Mouse (Mus musculus) kidney, postnatal 25 days (tissue): ENCODE measurements around the gene Baiap2.
A peak's percentile ranks its signal among the peaks of the same experiment; 100 is the strongest.

ENCODE experiments used
- DNase-seq, 2 experiments: peaks; one replicate each; pipeline ENCODE4 v3.0.0; 2021; ENCODE audit warnings: mixed read lengths in 2 of 2

Baiap2 gene

DNA sequence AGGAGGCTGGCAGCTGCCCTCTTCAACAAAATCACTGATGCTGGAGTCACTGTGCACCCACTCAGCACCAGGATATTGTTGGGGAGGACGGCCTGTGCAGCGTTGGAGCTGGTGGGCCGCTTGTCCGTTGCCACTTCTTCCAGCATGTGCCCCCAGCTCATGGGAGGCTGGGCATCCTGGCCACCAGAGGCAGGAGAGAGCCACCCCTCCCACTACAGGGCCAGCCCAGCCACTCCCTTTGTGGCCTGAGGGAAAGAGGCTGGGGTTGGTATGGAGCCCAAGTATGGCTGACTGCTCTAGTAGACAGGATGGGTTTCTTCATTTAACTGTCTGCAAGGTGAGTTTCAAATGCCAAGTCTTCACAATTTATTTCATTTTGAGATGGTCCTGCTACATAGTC is 72.2 kb downstream of the Baiap2 start:
- no peak for DNase-seq

DNA sequence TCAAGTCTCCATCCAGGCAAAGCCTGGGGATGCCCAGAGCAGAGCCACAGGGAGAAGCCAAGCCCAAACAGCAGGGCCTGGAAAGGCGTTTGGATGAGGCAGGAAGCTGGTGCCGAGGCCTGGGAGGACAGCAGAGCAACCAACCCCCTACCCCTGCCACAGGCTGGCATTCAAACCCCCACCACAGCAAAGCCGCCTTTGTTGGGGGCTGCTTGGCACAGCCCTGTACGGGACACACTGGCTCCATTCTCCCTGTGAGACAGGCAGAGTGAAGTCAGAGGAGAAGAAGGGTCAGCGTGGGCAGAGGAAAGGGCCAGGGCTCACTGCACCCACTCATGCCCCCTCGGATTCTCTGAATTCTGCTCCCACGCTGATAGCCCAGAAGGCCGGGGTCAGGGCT is 74.4 kb downstream of the Baiap2 start:
- no peak for DNase-seq

DNA sequence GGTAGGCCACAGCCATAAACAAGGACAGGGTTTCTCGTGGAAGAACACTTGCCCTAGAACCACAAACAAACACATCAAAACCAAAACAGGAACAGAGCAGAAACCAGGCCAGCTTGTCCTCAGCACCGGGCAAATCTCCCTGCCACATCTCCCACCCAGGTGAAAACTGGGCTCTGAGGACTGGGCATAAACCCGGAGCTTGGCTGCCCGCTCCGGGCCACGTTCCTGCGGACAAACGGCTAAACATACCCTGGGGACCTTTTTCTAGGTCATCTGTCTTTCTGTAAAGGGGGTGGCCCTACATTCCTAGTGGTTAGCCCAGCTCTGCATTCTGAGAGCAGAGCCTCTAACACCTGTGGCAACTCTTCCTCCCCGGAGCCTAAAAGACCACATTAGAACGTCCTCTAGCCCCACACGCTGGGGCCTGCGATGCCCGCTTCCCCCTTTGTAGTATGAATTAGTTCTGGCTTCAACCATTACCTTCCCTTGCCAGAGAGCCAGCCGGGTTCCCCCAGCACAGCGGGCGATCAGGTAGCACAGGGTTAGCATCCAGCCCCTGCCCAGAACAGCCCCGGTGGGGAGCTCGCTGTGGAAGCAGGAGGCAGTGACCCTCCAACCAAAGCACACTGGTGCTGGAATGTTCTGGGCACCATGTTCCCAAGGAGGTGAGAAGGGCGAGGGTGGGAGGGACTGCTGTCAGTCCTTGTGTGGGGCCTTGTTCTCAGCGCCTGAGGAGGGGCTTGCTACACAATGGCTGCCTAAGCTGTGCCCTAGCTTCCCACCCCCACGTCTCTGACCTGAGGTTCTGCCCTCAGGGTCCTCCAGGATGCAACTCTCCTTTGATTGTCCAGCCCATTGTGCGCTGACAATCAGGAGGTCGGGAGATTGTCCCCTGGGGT is 77.2 kb downstream of the Baiap2 start:
- no peak for DNase-seq

DNA sequence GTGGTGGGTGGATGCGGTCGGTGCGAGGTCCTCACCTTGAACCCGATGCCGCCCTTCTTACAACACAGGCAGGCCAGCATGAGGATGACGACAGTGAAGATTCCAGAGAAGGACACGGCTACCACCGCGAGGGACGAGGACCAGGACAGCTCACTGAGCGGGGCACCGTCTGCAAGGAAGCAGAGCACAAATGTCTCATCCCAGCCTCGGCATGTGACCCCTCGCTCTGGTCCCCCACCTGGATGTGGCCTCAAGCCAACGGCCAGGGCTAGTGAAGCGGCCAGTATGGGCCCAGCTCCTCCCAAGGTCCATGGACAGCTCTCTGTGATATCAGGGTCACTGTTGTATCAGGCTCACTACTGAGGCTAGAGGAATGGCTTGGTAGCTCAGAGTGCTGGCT is 78.8 kb downstream of the Baiap2 start:
- DNase-seq = no peak

DNA sequence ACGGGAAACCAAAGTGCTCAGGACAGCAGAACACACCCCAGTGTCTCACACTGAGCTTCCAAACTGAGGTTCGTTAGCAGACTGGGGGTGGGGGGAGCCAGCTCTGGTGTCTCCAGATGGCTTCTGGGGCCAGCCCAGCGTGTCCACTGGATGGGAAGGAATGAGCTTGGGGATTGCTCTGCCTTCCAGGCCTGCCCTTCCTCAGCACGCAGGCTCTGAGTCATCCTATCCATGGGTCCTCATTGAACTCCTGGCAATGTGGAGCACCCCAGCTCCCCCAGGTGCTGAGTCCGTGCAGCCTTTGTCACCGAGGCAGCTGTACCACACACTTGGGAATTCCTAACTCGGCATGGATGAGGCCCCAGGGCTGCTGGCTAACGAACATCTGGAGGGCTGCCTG is 79.7 kb downstream of the Baiap2 start:
- no peak for DNase-seq

DNA sequence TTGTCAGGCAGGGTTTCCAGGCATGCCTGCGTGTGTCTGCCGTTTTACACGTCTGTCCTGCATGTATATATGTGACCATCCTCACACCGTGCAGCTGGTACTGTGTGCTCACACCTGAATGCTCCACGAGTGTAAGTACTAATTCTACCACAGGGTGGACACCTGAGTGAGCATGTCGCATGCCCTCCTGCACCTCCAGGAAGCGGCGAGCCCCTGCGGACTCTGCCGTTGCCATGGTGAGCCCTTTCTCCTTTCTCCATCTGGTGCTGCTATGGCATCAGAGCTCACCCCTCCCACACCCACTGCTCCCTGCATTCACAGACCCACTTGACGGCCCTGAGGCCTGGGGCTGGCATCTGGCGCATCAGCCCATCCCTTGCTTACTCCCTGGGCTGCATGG is 80.3 kb downstream of the Baiap2 start:
- no peak for DNase-seq

DNA sequence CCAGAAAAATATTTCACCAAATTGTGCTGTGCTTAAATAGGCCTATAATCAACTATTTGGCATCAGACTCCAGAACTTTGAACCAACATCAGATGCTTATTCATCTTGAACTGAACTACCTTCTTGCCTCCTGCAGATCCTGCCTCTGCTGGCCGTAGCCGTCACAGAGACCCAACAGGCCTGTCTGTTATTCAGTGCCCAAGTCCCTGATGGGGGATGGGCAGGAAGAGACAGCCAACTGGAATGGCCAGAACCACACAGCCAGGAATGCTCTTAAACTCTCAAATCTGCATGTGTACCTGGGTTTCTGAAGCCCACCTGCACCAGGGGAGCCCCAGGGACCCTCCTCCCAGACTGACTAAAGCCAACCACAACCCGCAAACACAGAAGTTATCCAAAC is 84.4 kb downstream of the Baiap2 start:
- peak; percentile 50 to 78 for DNase-seq

DNA sequence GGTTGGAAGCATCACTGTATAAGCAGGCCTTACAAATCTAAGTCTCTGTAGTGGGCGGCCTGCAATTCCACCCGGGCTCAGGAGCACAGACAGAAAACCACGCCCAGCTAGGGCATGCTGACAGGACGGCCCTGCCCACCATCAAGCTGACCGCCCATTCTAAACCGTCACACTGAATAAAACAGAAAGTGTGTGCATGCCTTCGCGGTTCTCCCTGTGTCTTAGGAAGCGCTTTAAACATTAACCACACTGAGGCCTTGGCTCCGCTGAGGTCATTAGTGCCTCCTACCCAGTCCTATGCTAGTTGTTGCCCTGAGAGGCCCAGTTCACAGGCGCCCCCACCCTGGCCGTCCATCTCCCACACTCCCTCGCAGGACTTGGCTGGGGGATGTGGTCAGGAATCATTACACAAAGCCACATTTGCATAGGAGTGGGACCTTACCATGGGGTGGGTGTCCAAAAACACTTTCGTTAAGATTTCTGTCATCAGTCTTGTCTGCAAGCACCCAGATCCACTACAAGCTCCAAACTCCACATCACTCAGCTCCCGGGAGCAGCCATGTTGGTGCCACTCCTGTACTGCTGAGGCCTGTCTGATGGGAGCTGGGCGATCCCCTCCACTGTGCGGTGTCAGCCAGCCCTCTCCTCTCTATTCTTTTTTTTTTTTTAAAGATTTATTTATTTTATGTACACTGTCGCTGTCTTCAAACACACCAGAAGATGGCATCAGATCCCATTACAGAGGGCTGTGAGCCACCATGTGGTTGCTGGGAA is 85.9 kb downstream of the Baiap2 start:
- DNase-seq = peak; percentile 81 to 91

DNA sequence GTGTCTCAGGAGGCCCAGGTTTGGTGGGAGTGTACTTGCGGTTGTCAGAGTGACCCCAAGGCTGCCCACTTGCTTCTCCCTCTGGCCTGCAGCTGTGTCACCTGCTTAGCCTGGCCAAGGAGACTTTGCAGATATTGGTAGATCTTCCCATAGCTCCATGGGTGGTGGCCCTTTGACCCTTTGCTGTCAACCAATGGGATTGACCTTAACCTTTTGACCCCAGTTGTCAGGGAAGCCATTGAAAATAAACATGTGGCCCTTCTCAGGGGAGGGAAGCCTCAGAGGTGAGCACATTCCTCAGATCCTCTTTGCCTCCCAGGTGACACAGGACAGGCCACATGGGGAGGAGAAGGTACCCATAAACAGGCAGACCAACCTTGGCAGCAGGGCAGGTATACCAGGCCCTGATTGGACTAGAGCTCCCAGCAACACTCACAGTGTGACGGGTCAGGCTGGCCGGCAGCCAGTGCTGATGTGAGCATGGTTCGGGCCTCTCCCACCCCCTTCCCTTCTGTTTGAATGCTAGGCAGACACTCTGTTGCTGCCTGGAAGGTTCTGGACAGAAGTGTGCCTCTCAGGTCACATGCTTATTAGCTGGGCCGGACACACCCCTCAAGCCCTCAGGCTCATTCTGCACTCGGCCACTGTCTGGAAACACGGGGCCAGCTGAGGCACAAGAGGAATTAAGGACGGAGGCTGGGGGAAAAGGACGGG is 87.0 kb downstream of the Baiap2 start:
- peak; percentile 86 to 93 for DNase-seq

DNA sequence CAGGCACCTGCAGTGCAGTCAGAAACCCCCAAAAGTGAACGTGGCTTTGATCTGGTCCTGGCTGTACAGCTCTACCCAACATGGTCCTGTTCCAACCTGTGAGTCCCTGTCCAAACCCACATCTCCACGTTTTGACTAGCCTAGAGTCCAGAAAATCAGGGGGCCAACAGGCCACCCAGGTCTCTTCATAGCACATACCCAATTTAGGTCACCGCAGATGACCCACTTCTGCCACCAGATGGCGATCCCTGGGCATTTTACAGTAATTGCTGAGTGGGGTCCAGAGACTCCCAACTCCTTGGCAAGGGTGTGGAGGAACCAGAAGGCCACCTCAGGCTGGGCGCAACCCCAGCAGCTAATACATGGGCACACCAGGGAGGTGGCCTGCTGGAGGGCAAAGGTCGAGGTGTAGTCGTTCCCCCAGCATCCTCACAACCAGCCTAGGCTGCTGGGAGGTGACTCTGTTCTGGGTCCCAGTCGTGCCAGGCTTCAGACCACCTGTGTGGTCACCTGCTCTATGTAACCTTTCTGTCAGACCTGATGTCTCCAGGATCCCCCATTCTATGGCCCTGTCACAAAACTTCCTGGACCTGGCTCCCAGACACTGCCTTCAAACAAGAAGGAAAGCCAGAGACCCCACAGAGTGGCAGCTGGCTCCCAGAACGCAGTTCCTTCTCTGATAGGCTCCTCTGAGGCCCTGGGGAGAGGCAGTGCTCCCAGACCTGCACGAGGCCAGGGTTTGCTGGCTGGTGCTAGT is 87.8 kb downstream of the Baiap2 start:
- DNase-seq = peak; percentile 67 to 73

DNA sequence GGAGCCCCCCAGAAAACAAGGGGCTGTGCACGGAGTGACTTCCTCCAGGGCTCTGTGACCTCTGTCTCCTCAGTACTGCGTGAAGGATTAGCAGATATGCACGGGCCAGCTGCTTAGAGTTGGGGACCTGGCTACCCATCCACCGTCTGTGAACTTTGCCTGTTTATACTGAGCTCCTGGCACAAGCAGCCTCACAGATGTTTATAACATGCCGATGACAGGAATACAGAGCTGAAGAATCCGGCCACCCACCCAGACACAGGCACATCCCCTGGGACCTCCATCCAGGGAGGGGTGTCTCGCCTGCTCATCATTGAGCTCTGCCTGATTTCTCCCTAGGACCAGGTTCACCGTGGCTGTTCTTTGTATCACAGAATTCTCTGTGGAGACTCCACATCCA is 89.5 kb downstream of the Baiap2 start:
- no peak for DNase-seq

DNA sequence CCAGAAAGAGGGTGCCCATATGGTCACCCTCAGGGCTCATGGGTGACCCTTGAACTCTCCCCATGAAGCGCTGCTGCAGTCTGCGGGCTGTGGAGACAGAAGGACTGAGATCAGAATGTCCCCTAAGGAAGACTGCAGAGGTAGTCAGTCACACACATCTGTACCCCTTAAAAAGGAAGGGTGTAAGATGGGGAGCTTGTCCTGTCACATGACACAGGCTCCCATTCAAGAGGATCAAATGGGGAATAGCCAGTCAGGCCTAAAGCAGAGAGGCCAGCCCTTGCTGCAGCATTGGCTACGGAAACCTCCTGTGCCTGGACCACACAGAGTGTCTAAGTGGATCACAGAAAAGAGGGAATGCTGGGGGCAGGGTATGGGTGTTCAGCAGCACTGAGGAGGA is 90.9 kb downstream of the Baiap2 start:
- DNase-seq = no peak

DNA sequence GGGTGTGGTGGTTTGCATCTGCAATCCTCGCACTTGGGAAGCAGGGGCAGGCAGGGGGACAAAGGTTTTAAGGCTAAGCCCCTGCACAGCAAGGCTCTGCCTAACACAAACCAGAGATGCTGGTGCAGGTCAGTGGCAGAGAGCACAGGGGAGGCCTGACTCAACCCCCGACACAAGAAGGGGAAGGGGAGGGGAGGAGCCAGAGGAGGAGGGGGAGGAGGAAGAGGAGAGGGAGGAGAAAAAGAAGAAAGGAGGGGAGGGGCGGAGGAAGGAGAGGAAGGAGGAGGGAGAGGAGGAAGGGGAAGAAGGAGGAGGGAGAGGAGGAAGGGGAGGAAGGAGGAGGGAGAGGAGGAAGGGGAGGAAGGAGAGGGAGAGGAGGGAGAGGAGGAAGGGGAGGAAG is 91.7 kb downstream of the Baiap2 start:
- DNase-seq = no peak

DNA sequence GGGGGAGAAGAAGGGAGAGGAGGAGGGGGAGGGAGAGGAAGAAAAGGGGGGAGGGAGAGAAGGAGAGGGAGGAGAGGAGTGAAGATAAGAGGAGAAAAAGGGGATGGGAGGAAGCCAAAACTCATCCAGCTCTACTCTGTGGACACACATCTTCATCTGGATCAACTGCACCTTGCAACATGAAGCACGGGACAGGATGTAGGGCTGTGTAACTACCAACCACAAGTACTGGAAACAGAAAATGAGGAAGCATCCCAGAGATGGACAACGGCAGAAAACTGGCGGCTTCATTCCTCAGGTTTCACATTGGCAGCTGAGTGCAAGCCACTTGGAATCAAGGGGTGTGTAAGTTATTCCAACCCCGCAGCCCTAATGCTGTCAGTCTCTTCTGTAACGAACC is 92.2 kb downstream of the Baiap2 start:
- no peak for DNase-seq

DNA sequence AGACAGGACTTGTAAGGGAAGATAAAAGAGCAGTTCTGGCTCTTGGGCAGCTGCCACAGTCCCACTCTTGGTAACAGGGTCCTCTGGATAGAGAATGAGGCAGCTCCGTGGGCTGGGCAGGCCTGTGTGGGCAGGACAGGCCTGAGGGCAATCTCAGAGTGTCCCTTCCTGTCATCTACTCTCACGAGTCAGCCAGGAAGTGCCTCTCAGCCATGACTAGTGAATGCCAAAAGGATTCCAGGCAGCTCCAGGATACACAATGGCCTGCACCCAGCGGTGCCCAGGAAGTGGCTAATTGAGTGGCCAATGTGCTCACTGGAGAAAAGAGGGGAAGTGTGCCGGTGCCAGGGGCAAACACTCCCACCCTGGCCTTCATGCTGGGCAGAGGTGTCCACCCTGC is 97.0 kb downstream of the Baiap2 start:
- peak in 1 of 2 experiments; percentile 61 for DNase-seq

DNA sequence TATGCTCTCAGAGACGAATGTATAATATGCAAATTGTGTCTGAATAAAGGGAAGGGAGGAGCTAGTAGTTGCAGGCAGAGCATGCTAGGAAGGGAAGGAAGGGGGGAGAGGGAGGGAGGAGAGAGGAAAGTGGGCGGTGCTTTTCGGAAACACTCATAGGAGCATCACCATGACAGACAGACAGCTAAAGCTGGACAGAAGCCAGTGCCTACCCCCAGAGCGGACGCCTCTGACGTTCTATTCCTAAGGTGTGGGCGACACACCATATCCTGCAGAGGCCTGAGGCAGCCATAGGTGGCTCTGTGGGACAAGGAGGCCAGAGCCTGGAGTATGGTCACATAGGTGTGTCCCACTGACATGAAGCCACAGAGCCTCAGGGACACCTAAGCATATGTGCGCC is 97.9 kb downstream of the Baiap2 start:
- DNase-seq = peak in 1 of 2 experiments; percentile 29

DNA sequence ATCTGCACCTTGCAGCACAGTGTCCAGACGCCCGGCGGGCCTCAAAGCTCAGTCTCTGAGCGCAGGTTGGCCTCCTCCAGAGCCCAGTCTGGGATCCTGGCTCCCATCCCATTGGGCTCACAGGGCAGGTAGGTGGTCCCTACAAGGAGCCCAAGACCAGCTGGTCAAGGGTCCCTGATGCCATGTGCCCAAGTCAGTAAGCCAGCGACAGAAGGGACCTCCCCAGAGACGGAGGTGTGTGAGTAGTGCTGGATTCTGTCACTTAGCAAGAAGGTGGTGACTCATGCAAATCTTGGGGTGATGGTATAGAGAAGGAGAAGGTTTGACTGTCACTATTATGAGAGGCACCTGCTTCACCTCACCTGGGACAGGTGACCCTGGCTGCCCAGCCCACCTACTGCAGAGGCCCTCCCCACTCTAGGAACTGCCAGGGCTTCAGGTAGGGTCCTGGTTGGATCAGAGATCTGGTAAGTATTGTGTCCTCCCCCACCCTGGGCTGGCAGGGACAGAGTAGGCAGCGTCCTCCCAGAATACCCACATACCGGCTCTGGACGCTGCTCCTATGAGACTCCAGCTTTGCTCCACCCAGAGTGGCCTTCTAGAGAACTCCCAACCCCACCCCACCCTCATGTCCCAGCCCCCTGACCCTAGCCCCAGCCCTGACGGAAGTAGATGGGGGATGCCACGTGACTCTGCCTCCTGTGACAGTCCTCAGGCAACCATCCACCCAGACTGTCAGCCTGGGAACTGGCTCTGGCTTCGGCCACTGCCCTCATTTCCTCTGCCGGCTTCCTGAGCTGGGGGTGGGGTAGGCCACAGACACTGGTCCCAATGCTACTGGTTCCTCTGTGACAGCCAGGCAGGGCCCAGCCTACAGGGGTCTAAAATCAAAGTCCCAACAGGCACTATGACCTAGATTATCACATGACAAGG is 98.9 kb downstream of the Baiap2 start:
- DNase-seq = peak; percentile 85 to 94

DNA sequence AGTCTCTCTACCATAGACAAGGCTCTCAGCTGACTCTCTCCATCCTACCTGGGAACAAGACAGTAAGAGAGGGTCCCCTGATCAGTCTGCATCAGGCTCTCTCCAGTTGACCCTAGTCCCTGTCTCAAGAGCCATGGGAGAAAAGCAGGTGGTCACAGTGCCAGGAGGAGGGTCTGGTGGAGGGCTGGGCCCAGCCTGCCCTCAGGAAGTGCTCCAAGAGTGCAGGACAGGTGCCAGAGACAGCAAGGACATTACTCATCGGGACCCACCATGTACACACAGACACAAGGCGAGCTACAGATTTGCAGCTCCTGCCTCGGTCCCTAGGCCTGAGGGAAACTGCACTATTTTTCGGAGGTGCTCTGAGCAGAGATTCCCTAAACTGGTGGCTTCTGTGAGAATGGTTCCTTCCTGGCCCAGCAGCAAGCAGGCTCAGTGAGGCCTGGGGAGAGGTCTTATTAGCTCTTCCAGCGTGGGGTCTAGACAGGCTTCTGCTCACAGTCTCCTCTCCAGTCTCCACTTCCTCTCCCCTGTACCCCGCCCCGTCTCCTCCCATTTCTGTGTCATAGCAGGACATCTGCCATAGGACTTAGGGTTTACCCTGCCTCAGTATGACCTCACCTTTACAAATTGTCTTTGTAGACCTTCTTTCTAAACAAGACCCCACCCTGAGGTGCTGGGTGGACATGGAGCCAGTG is 99.7 kb downstream of the Baiap2 start:
- DNase-seq = no peak

DNA sequence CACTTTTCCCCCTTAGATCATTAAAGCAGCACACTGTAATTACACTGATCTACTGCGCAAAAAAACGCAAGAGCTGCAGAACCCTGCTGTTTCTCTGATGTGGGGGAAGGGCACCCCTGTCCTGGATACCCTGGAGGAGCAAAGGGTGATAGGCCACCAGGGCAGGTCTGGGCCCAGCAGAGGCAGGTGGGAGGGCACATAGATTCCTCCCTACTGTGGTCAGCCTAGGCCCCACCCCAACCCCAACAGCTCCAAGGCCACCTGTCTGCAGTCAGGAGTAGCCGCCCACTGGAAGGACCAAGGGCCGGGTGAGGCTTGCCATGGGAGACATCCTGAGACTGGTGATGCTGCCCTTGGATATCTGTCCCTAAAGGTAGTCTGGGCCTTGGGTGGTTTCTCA is 102.8 kb downstream of the Baiap2 start:
- DNase-seq = no peak

DNA sequence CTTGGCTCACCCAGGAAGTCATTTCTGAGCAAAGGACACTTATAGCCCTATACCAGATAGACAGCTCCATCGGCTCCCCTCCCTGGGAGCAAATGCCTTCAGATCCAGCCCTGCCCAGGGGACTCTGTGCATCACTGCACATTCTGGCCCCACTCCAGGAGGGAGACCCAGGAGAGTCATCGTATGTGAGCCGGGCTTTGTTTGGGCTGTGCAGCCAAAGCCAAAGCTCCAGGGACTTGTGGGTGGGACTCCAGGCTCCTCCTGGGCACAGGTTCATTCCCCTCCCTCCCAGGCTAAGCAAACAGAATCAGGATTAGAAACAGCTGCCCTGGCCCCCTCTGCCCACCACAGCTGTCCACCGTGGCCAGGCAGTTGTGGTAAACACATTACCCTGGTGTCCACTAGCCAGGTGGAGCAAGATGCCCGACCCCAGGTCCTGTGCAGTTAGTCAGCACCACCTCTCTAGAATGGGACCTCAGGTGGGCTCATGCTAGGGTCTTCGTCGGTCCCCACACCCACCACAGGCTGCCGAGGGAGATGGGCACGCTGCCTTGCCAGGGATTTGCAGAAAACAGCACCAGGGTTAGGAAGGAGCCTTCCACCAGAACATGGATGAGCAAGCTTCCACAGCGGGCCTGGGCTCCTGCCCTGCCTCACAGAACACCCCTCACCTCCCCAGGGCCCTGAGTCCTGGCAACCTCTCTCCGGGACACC is 103.4 kb downstream of the Baiap2 start:
- DNase-seq = no peak
